Mouse (Mus musculus): ENCODE data around the gene Nufip1.

GRCm38 (mm10) chr14:76084188-76084587, 26.5 kb upstream of the Nufip1 start:
- no peak for TF ChIP-seq GATA1 (IDR thresholded peaks at IDR 0.05; ENCODE audit: borderline replicate concordance, low read length)
- TF ChIP-seq FLI1 (IDR thresholded peaks at IDR 0.05; ENCODE audit: low read length): no peak

Measured in megakaryocyte, embryonic 14.5 days (primary cell).